Mouse (Mus musculus): Measurements from ENCODE around the gene Lgr5.

- TF ChIP-seq CTCF (IDR thresholded peaks at IDR 0.05; ENCODE audit: control insufficient read depth, insufficient read depth, insufficient read length): no peak
- TF ChIP-seq CEBPB (IDR thresholded peaks at IDR 0.05; ENCODE audit: low read depth): no peak
- TF ChIP-seq MYOD1 (IDR thresholded peaks at IDR 0.05; ENCODE audit: control insufficient read depth, insufficient read length, low read depth): no peak
- no peak for TF ChIP-seq MAX (IDR thresholded peaks at IDR 0.05)
- TF ChIP-seq MYOG (IDR thresholded peaks at IDR 0.05; ENCODE audit: control insufficient read depth, extremely low read depth, insufficient read length): no peak
Observed at GRCm38 (mm10) chr10:115467985-115468384, 119.6 kb downstream of the Lgr5 start.

All from C2C12 (cell line).